30 mouse cellular contexts compared by ENCODE assay signal in the genomic region with DNA sequence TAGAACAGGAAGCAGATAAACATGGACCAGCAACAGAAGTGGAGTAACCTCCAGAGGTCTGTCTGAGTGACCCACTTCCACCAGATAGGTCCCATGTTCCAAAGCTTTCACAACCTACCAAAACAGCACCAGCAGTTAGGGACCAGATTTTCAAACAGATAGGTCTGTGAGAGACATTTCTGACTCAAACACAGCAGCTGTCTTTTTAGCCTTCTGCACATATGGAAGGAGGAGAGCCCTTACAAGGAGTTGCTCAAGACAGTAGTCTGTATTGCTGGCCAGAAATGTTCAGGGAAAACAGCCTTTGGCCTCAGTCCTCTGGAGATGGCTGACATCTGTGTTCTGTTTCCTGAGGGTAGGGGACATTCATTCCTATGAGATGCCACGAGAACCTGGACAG.
DNase-seq lines count a peak whose midpoint lies in the region; ATAC-seq and TF ChIP-seq lines count a peak whose summit lies in the region.
"Had no signal": no experiment of that assay in that cellular context is flagged by ENCODE, and none has a peak within 500 bp of the region (broad histone marks: within the 10 kb centered on the region; RNA-seq: fewer than 3 reads in every experiment).

No protein-coding gene starts in this region.

- DNase-seq in heart, postnatal 36 days: no peak
- DNase-seq in heart, adult 18-20 months: no peak
- DNase-seq in adipocyte (ENCODE audit: low spot score): peak; percentile 22
- no peak for DNase-seq in heart, postnatal 0 days (ENCODE audit: low spot score)
- DNase-seq in adrenal gland, adult 8-10 months: no peak
- DNase-seq: adrenal gland, postnatal 14 days; B cell, adult 2 months; cerebellum, adult 11-12 months; cerebellum, adult 9-11 months; forebrain, postnatal 0 days; gastrocnemius, postnatal 14 days; kidney, adult 2 months; layer of hippocampus, adult 9-11 months; liver, embryonic 13.5 days; lung, adult 18-20 months; lung, postnatal 10 days; right cerebral cortex, adult 18-20 months; spleen, adult 18-20 months; thymus, postnatal 14 days had no signal

- peaks cover 14% of the 10 kb centered on the region for H3K4me1 ChIP-seq in heart, embryonic 11.5 days (ENCODE audit: control insufficient read depth, insufficient read depth, low read length)
- peaks cover 13% of the 10 kb centered on the region for H3K4me1 ChIP-seq in heart, embryonic 16.5 days (ENCODE audit: control insufficient read depth, insufficient read depth, low read length)
- H3K4me1 ChIP-seq in heart, postnatal 0 days (ENCODE audit: control insufficient read depth, insufficient read depth): peaks cover 16% of the 10 kb centered on the region
- H3K4me1 ChIP-seq: limb, embryonic 15.5 days had no signal

- 58% methylated on average over 1 of the region's 1 CpGs for WGBS in heart, embryonic 11.5 days (ENCODE audit: insufficient replicate concordance)
- WGBS in heart, embryonic 16.5 days: 56% methylated on average over 1 of the region's 1 CpGs
- 42% methylated on average over 1 of the region's 1 CpGs for WGBS in heart, postnatal 0 days

- ATAC-seq in heart, embryonic 11.5 days (replicated peaks; ENCODE audit: insufficient number of reproducible peaks, low FRiP score, low TSS enrichment): no peak
- ATAC-seq in heart, embryonic 16.5 days (replicated peaks; ENCODE audit: extremely low read depth, insufficient read depth, low FRiP score): no peak
- no peak for ATAC-seq in heart, postnatal 0 days (ENCODE audit: insufficient read depth, low read depth)
- ATAC-seq: intestine, embryonic 15.5 days had no signal

- peak overlapping the region; percentile 64 for H3K27ac ChIP-seq in heart, embryonic 11.5 days (ENCODE audit: low read depth, low read length)
- 0 out of 2 replicates have a peak overlapping the region, but pooled peaks have one; percentile 11 for H3K27ac ChIP-seq in heart, embryonic 16.5 days (ENCODE audit: low read length)
- peak overlapping the region; percentile 89; the same call in 1 of the 2 replicates for H3K27ac ChIP-seq in heart, postnatal 0 days (ENCODE audit: low read depth)
- H3K27ac ChIP-seq: embryonic facial prominence, embryonic 13.5 days; forebrain, embryonic 12.5 days; hindbrain, embryonic 12.5 days; hindbrain, postnatal 0 days; intestine, embryonic 15.5 days; limb, embryonic 10.5 days; limb, embryonic 15.5 days; liver, embryonic 13.5 days; neural tube, embryonic 12.5 days had no signal

- TF ChIP-seq EP300 in heart, postnatal 0 days (IDR thresholded peaks at IDR 0.05; ENCODE audit: low read depth): no peak

- no peaks in the 10 kb centered on the region for H3K36me3 ChIP-seq in heart, embryonic 11.5 days (ENCODE audit: control insufficient read depth, insufficient read depth, low read length)
- no peaks in the 10 kb centered on the region for H3K36me3 ChIP-seq in heart, embryonic 16.5 days (ENCODE audit: control insufficient read depth, insufficient read depth)
- no peaks in the 10 kb centered on the region for H3K36me3 ChIP-seq in heart, postnatal 0 days (replicated peaks; ENCODE audit: control insufficient read depth, insufficient read depth, low read length)
- H3K36me3 ChIP-seq: embryonic facial prominence, embryonic 13.5 days; forebrain, embryonic 12.5 days; hindbrain, embryonic 12.5 days; intestine, embryonic 15.5 days; limb, embryonic 10.5 days; limb, embryonic 15.5 days; liver, embryonic 13.5 days; neural tube, embryonic 12.5 days had no signal

- intact Hi-C loops in heart, postnatal 36 days (cut with DNase I): no loop called here

- H3K27me3 ChIP-seq in heart, embryonic 11.5 days (ENCODE audit: control insufficient read depth, insufficient read depth, low read length): no peaks in the 10 kb centered on the region
- H3K27me3 ChIP-seq in heart, embryonic 16.5 days (ENCODE audit: control insufficient read depth, insufficient read depth, low read length): no peaks in the 10 kb centered on the region
- H3K27me3 ChIP-seq in heart, postnatal 0 days (ENCODE audit: control insufficient read depth, insufficient read depth, low read length): no peaks in the 10 kb centered on the region
- H3K27me3 ChIP-seq: embryonic facial prominence, embryonic 13.5 days; forebrain, embryonic 12.5 days; intestine, embryonic 15.5 days; limb, embryonic 15.5 days; liver, embryonic 13.5 days; neural tube, embryonic 12.5 days had no signal

- H3K9ac ChIP-seq in heart, embryonic 11.5 days (ENCODE audit: low read depth, low read length): no peak overlapping the region
- no peak overlapping the region for H3K9ac ChIP-seq in heart, embryonic 16.5 days (ENCODE audit: low read length)
- H3K9ac ChIP-seq in heart, postnatal 0 days (replicated peaks; ENCODE audit: low read depth, low read length): no peak overlapping the region
- H3K9ac ChIP-seq: embryonic facial prominence, embryonic 13.5 days; forebrain, embryonic 12.5 days; forebrain, postnatal 0 days; hindbrain, embryonic 12.5 days; intestine, embryonic 15.5 days; limb, embryonic 15.5 days; liver, embryonic 13.5 days; neural tube, embryonic 12.5 days had no signal

- H3K4me2 ChIP-seq in heart, embryonic 11.5 days: no peak overlapping the region
- H3K4me2 ChIP-seq in heart, embryonic 16.5 days (ENCODE audit: low read depth, low read length): no peak overlapping the region
- H3K4me2 ChIP-seq in heart, postnatal 0 days (ENCODE audit: low read depth, low read length): no peak overlapping the region
- H3K4me2 ChIP-seq: embryonic facial prominence, embryonic 13.5 days; forebrain, embryonic 12.5 days; hindbrain, embryonic 12.5 days; intestine, embryonic 15.5 days; limb, embryonic 15.5 days; liver, embryonic 13.5 days; neural tube, embryonic 12.5 days had no signal

- 0 out of 2 replicates have a peak, but pooled peaks cover 3% of the 10 kb centered on the region for H3K9me3 ChIP-seq in heart, embryonic 11.5 days (replicated peaks; ENCODE audit: control insufficient read depth, low read length)
- H3K9me3 ChIP-seq in heart, embryonic 16.5 days (replicated peaks; ENCODE audit: control insufficient read depth, low read length): peaks cover 3% of the 10 kb centered on the region; the same call in 1 of the 2 replicates
- H3K9me3 ChIP-seq in heart, postnatal 0 days (replicated peaks; ENCODE audit: control insufficient read depth, low read length): no peaks in the 10 kb centered on the region; the same call in 1 of the 2 replicates
- H3K9me3 ChIP-seq: intestine, embryonic 15.5 days; limb, embryonic 10.5 days; limb, embryonic 15.5 days; liver, embryonic 13.5 days had no signal

- no peak for TF ChIP-seq CTCF in heart, postnatal 0 days (IDR thresholded peaks at IDR 0.05; ENCODE audit: low read depth)

- no peak overlapping the region for H3K4me3 ChIP-seq in heart, embryonic 11.5 days (ENCODE audit: low read depth, low read length)
- no peak overlapping the region for H3K4me3 ChIP-seq in heart, embryonic 16.5 days (ENCODE audit: low read length)
- no peak overlapping the region for H3K4me3 ChIP-seq in heart, postnatal 0 days (ENCODE audit: low read depth, low read length)
- H3K4me3 ChIP-seq: embryonic facial prominence, embryonic 13.5 days; forebrain, embryonic 12.5 days; hindbrain, embryonic 12.5 days; intestine, embryonic 15.5 days; limb, embryonic 10.5 days; limb, embryonic 15.5 days; liver, embryonic 13.5 days; myocyte; neural tube, embryonic 12.5 days had no signal

Comparison
In these comparisons a context has a peak if more than half of its experiments do, and no peak if none do; other contexts are left out.
1. H3K27ac ChIP-seq: peak in every context shown above with its lines; median percentile 89 in heart, postnatal 0 days; 64 in heart, embryonic 11.5 days; 11 in heart, embryonic 16.5 days.